Mouse (Mus musculus): ENCODE measurements around the gene Efcc1.

DNA sequence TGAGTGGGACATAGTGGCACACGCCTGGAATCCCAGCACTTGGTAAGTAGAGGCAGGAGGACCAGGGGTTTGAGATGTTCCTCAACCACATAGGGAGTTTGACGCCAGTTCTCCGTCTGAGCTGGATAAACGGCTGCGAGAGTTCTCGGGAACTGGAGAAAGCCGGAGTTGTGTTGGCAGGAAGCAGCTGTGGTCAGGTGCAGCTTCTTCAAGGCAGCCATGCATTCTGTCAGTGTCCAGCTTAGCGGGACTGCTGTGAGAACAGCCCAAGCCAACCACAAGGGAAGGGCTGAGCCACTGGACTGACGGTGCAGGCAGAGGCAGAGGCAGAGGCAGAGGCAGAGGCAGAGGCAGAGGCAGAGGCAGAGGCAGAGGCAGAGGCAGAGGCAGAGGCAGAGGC is 44.2 kb downstream of the Efcc1 start:
- TF ChIP-seq CTCF (IDR thresholded peaks at IDR 0.05; ENCODE audit: insufficient read depth, low read length) (no peak), POLR2A (IDR thresholded peaks at IDR 0.05; ENCODE audit: borderline replicate concordance, extremely low read depth, low read depth, low read length) (no peak)
